Mouse (Mus musculus) 3T3-L1 (cell line): ENCODE measurements at regions not wholly inside any gene's neighbourhood (a gene's known extent, or its start where the extent isn't known, plus 50 kb on each side); places are given as distances from the start of the nearest gene placed in this dataset.
A peak's percentile ranks its signal among the peaks of the same experiment; 100 is the strongest.

ENCODE experiments used
- DNase-seq: peaks from one replicate; pipeline ENCODE4 v3.0.0-alpha.2; 2015; ENCODE audit warnings: low read depth, low spot score

DNA sequence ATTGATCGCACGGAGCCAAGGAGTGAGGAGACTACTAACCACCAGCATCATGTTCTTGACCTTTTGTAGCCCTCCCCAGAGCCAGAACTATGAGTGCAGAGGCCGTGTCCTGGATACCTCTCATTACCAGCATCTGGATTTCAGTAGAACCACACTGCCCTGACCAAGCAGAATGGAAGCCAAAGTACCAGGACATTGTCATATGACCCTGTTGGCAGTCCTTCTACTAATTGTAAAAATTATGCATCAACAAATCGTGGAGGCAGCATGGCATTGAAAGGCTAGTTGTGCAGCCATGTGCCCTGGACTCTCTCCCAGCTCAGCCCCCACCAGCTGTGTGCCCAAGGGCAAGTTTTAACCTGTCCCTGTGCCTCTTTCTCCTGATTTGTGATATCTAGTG, 135.6 kb upstream of the Dock1 start:
- DNase-seq, result no peak

GRCm38 (mm10) chr7:134541699-134542098, 128.8 kb upstream of the Dock1 start:
- peak; percentile 35 for DNase-seq

DNA sequence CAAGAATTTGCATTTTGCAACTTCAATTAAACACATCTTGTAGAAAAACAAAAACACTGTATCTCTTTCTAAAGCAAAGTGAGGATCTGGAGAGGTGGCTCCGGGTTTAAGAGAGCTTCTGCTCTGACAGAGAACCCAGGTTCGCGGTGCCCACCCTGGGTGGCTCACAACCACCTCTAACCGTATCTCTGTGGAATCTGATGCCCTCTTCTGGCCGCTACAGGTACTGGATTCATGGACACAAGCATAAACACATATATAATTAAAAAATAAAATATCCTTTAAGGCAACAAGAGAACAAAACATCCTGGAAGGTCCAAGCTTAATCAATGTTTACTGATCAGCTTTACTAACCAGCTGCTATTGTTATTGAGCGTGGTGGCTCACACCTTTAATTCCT, 124.3 kb upstream of the Dock1 start:
- DNase-seq, result no peak

DNA sequence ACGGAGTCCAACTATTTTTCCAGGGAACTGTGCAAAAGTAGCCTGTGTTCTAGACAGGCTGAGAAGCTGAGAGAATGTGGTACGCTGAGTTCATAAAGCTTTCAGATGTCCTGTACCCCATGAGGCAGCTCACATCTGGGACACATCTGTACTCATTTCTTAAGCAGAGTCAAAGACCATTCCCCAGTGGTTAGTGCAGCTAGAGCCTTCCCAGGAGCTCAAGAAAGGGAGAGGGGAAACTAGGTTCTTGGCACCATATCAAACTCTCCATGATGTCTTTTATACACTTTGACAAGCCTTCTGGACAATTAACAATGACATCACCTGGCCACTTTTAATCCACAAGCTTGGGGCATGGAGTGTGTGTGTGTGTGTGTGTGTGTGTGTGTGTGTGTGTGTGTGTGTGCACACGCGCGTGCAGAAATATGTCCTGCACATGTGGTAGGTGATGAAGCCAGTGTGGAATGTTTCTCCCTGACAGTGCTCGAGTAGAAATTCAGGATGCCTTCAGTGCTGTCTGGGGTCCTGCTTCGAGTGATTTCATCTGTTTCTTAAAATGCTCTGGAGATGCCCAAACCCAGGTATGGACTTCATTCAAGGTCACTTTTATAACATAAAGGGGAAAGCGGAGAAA, 121.1 kb upstream of the Dock1 start:
- DNase-seq, result no peak

DNA sequence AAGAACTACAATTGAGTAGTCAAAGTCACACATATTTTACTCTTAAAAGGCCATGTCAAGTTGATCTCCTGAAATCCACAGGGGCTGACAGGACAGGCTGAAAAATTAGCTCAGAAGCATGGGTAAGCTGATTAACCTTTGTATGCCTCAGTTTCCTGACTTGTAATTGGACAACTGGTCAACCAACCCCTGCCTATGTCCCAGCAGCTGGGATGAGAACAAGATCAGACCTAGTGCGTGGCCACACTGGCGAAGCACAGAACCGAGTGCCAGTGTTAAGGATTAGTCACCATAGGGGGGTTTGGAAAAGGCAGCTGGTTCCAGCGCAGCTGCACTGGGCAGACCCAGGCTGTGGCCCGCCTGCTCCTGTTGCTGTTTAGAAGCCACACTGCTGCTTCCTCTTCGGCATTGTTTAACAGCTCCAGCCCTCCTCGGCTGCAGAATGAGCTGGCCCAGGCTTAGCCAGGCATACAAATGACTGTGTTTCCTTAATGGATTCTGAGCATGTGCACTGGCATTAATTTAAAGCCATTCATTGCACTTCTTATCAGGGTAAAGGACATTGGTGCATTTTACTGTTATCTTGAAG, 120.1 kb upstream of the Dock1 start:
- DNase-seq, result no peak

DNA sequence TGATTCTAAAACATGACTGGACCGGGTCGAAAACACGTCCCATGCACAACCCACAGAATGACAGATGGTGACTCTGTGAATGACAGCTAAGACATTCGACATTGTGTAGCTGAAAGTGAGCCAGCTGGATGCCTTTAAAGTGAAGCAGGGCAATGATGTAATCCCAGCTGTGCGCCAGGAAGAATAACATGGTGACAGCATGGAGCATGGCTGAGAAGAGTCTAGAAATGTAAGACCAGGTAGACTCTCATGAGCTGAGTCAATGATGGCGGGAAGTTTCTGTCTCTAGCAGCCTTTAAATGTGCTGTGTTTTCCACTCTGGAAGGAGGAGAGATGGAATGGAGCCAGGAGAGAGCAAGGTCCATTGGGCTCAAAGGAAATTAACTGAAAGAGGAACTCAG, 118.4 kb upstream of the Dock1 start:
- peak; percentile 37 for DNase-seq

DNA sequence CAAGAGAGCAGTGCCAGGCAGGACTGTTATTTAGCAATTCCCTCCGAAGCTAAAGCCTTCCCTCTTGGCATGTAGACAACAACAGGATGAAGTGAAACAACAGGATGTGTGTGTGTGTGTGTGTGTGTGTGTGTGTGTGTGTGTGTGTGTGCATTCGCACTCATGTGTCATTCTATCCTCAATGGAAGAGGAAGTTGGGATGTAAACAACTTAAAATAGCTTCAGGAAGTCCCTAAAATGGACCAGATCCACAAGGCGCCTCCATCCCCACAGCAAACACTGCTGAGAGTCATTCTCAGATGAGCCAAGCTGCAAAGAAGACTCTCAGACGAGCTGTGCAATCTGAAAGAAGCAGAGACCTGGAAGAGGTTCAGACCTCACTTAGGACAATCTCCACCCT, 114.4 kb upstream of the Dock1 start:
- no peak for DNase-seq

GRCm38 (mm10) chr7:134566322-134566721, 104.1 kb upstream of the Dock1 start:
- DNase-seq, result peak; percentile 72

- no peak for DNase-seq
These were observed 101.2 kb upstream of the Dock1 start for GRCm38 (mm10) chr7:134569247-134569646.

DNA sequence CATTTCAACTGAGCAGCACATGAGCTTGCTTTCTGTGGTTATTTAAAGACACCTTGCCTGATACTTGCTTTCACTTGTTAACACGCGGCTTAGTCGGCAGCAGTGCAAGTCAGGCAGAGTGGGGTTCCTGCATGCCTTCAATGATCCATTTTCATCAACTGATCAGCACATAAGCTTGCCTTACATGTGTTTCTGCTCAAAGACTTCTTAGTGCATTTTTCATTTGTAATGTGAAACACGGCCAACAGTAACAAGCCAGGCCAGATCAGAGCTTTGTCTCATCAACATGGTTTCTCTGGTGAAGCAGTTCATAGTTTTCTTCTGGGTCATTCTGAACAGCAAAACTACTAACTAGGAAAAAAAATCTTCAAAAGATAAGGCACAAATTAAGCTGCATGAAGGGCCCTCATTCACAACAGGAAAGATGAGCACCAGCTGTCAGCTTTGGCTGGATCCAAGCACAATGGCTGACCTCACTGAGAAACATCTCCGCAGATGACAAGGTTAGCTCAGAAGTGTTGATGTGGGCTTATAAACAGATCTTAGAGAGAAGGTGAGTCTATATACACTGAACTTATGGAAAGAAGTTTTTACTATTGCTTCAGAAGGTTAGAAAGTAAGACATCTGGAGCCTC, 100.2 kb upstream of the Dock1 start:
- no peak for DNase-seq

GRCm38 (mm10) chr7:134581746-134582145, 88.7 kb upstream of the Dock1 start:
- no peak for DNase-seq

- DNase-seq, result no peak
These were observed 85.0 kb upstream of the Dock1 start for GRCm38 (mm10) chr7:134585478-134585877.

DNA sequence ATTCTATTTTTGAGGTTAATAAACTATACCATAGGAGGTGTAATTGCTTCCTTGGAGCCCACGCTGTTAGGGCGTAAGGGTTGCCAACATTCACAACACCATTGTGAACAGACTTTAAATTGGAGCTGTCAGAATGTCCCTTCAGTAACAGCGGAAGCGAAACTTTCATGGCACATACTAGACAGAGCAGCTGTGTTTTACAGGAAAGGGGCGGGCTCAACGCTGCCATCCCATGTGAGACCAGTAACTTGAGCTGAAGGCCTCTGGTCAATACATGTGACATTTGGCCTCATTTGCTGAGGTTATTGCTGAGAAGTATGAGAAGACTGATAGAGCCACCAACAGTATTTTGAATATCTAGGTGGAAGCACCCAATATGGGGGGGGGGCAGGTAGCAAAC, 83.5 kb upstream of the Dock1 start:
- no peak for DNase-seq

DNA sequence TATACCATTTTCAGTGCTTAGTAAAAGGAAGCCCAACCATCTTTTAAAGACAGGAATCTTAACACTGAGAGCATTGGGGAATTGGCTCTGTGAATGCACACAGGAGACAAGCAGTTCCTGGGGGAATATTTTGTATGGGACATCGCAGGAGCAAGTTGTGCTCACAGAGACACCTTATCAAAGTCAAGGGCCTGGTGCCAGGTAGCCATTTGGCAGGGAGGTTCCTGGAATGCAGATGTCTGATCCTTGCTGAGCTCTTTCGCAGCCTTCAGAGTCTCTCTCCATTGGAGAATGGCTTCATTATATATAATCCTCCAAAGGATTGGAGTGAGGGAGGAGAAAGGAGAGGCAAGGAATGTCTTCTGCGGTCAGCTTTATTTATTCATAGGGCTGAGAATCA, 62.6 kb upstream of the Dock1 start:
- peak; percentile 31 for DNase-seq

GRCm38 (mm10) chr7:134610159-134610558, 60.3 kb upstream of the Dock1 start:
- DNase-seq, result peak; percentile 29

- DNase-seq, result peak; percentile 64
These were observed 59.1 kb upstream of the Dock1 start for GRCm38 (mm10) chr7:134611371-134611770.

DNA sequence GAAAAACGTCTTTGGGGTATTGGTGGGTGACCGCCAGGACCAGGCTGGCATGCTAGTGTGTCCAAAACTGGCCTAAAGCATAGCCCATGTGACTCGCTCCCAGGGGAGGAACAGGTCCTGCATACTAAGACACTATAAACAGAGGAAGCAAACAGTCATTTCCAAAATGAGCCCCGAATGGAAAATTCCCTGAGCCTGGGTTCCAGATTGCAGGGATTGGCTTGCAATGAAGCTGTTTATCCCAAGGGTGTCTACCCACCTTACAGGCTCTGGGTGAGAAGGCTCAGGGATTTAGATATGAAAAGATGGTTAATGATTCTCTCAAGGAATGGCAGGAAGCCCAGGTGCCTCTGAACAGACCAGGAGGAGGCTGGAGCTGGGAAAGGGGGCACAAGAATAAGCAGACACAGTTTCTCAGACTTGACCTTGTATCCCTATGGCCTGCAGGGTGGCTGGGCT, 58.2 kb upstream of the Dock1 start:
- peak; percentile 50 for DNase-seq

- DNase-seq, result peak; percentile 62
These were observed 51.1 kb upstream of the Dock1 start for GRCm38 (mm10) chr7:134619220-134619975.

- DNase-seq, result peak; percentile 70
These were observed 50.4 kb upstream of the Dock1 start for GRCm38 (mm10) chr7:134620006-134620405.
